Mouse (Mus musculus): ENCODE results near the gene Stx4a. TPM values are rescaled to one million over a fixed set of nuclear protein-coding genes. Genes with fewer than 3 reads are reported as not detected.

The Stx4a gene
- polyA plus RNA-seq, 1 experiment from 2014 or later, result 10.6 TPM

- H3K9ac ChIP-seq, result no peak overlapping the region
- H3K27ac ChIP-seq, result no peak overlapping the region
- 79% methylated on average over 6 of the region's 6 CpGs for WGBS
- no peaks in the 10 kb centered on the region for H3K4me1 ChIP-seq (replicated peaks; ENCODE audit: control insufficient read depth, insufficient read depth, low read length)
- ATAC-seq (ENCODE audit: low FRiP score), result no peak
- DNase-seq (ENCODE audit: low spot score), result no peak
- H3K4me2 ChIP-seq (replicated peaks), result no peak overlapping the region
- no peaks in the 10 kb centered on the region for H3K36me3 ChIP-seq (replicated peaks; ENCODE audit: control insufficient read depth, insufficient read depth)
- no peaks in the 10 kb centered on the region for H3K27me3 ChIP-seq (ENCODE audit: control insufficient read depth, insufficient read depth, low read length)
- H3K4me3 ChIP-seq (replicated peaks; ENCODE audit: low read length), result no peak overlapping the region
- no peaks in the 10 kb centered on the region for H3K9me3 ChIP-seq (ENCODE audit: control insufficient read depth, low read length)
Measured at GRCm38 (mm10) chr7:127849973-127850875, 26.1 kb downstream of the Stx4a start.

- no peaks in the 10 kb centered on the region for H3K4me1 ChIP-seq (replicated peaks; ENCODE audit: control insufficient read depth, insufficient read depth, low read length)
- DNase-seq (ENCODE audit: low spot score), result no peak
- WGBS, result 77% methylated on average over 5 of the region's 5 CpGs
- no peak overlapping the region for H3K4me3 ChIP-seq (replicated peaks; ENCODE audit: low read length)
- ATAC-seq (ENCODE audit: low FRiP score), result no peak
- no peak overlapping the region for H3K9ac ChIP-seq
- no peak overlapping the region for H3K4me2 ChIP-seq (replicated peaks)
- no peak overlapping the region for H3K27ac ChIP-seq
- H3K27me3 ChIP-seq (ENCODE audit: control insufficient read depth, insufficient read depth, low read length), result no peaks in the 10 kb centered on the region
- H3K9me3 ChIP-seq (ENCODE audit: control insufficient read depth, low read length), result no peaks in the 10 kb centered on the region
- H3K36me3 ChIP-seq (replicated peaks; ENCODE audit: control insufficient read depth, insufficient read depth), result no peaks in the 10 kb centered on the region
Measured at GRCm38 (mm10) chr7:127850906-127851305, 26.8 kb downstream of the Stx4a start.

- no peak overlapping the region for H3K27ac ChIP-seq
- no peak overlapping the region for H3K4me2 ChIP-seq (replicated peaks)
- H3K9me3 ChIP-seq (ENCODE audit: control insufficient read depth, low read length), result no peaks in the 10 kb centered on the region
- H3K9ac ChIP-seq, result no peak overlapping the region
- ATAC-seq (ENCODE audit: low FRiP score) (no peak), DNase-seq (ENCODE audit: low spot score) (no peak)
- no peaks in the 10 kb centered on the region for H3K27me3 ChIP-seq (ENCODE audit: control insufficient read depth, insufficient read depth, low read length)
- no peaks in the 10 kb centered on the region for H3K4me1 ChIP-seq (replicated peaks; ENCODE audit: control insufficient read depth, insufficient read depth, low read length)
- WGBS, result 93% methylated on average over 6 of the region's 6 CpGs
- H3K36me3 ChIP-seq (replicated peaks; ENCODE audit: control insufficient read depth, insufficient read depth), result 0 out of 2 replicates have a peak, but pooled peaks cover 10% of the 10 kb centered on the region
- H3K4me3 ChIP-seq (replicated peaks; ENCODE audit: low read length), result no peak overlapping the region
Measured at GRCm38 (mm10) chr7:127858258-127858657, 34.2 kb downstream of the Stx4a start.

- ATAC-seq (ENCODE audit: low FRiP score), result no peak
- no peak overlapping the region for H3K4me3 ChIP-seq (replicated peaks; ENCODE audit: low read length)
- peaks cover 65% of the 10 kb centered on the region for H3K36me3 ChIP-seq (replicated peaks; ENCODE audit: control insufficient read depth, insufficient read depth)
- no peak overlapping the region for H3K27ac ChIP-seq
- no peak overlapping the region for H3K9ac ChIP-seq
- H3K27me3 ChIP-seq (ENCODE audit: control insufficient read depth, insufficient read depth, low read length), result no peaks in the 10 kb centered on the region
- DNase-seq (ENCODE audit: low spot score), result no peak
- no peak overlapping the region for H3K4me2 ChIP-seq (replicated peaks)
- WGBS, result 95% methylated on average over 12 of the region's 12 CpGs
- no peaks in the 10 kb centered on the region for H3K4me1 ChIP-seq (replicated peaks; ENCODE audit: control insufficient read depth, insufficient read depth, low read length)
- no peaks in the 10 kb centered on the region for H3K9me3 ChIP-seq (ENCODE audit: control insufficient read depth, low read length)
Measured at GRCm38 (mm10) chr7:127866434-127866833, 42.3 kb downstream of the Stx4a start.

- Histone ChIP-seq H3K4me1 (replicated peaks; ENCODE audit: control insufficient read depth, insufficient read depth, low read length) (no peaks in the 10 kb centered on the region), H3K27ac (no peak overlapping the region), H3K4me3 (replicated peaks; ENCODE audit: low read length) (no peak overlapping the region), H3K9ac (no peak overlapping the region), H3K36me3 (replicated peaks; ENCODE audit: control insufficient read depth, insufficient read depth) (peaks cover 70% of the 10 kb centered on the region), H3K9me3 (ENCODE audit: control insufficient read depth, low read length) (no peaks in the 10 kb centered on the region), H3K4me2 (replicated peaks) (no peak overlapping the region), H3K27me3 (ENCODE audit: control insufficient read depth, insufficient read depth, low read length) (no peaks in the 10 kb centered on the region)
- no peak for ATAC-seq (ENCODE audit: low FRiP score)
- no peak for DNase-seq (ENCODE audit: low spot score)
- 98% methylated on average over 18 of the region's 18 CpGs for WGBS
Measured at GRCm38 (mm10) chr7:127867641-127868040, 43.5 kb downstream of the Stx4a start.

GRCm38 (mm10) chr7:127869149-127869810 lies 45.2 kb downstream of the Stx4a start:
- peaks cover 60% of the 10 kb centered on the region for H3K36me3 ChIP-seq (replicated peaks; ENCODE audit: control insufficient read depth, insufficient read depth)
- no peak overlapping the region for H3K4me3 ChIP-seq (replicated peaks; ENCODE audit: low read length)
- no peak overlapping the region for H3K9ac ChIP-seq
- ATAC-seq (ENCODE audit: low FRiP score) (no peak), DNase-seq (ENCODE audit: low spot score) (no peak)
- H3K27ac ChIP-seq, result no peak overlapping the region
- H3K4me2 ChIP-seq (replicated peaks), result no peak overlapping the region
- H3K4me1 ChIP-seq (replicated peaks; ENCODE audit: control insufficient read depth, insufficient read depth, low read length), result peaks cover 16% of the 10 kb centered on the region
- 68% methylated on average over 3 of the region's 3 CpGs for WGBS
- no peaks in the 10 kb centered on the region for H3K27me3 ChIP-seq (ENCODE audit: control insufficient read depth, insufficient read depth, low read length)
- no peaks in the 10 kb centered on the region for H3K9me3 ChIP-seq (ENCODE audit: control insufficient read depth, low read length)

- no peaks in the 10 kb centered on the region for H3K9me3 ChIP-seq (ENCODE audit: control insufficient read depth, low read length)
- peaks cover 50% of the 10 kb centered on the region for H3K36me3 ChIP-seq (replicated peaks; ENCODE audit: control insufficient read depth, insufficient read depth)
- H3K4me2 ChIP-seq (replicated peaks), result no peak overlapping the region
- H3K9ac ChIP-seq, result no peak overlapping the region
- H3K27me3 ChIP-seq (ENCODE audit: control insufficient read depth, insufficient read depth, low read length), result no peaks in the 10 kb centered on the region
- DNase-seq (ENCODE audit: low spot score), result no peak
- no peak for ATAC-seq (ENCODE audit: low FRiP score)
- WGBS, result 84% methylated on average over 5 of the region's 5 CpGs
- H3K4me3 ChIP-seq (replicated peaks; ENCODE audit: low read length), result no peak overlapping the region
- H3K4me1 ChIP-seq (replicated peaks; ENCODE audit: control insufficient read depth, insufficient read depth, low read length), result peaks cover 20% of the 10 kb centered on the region
- H3K27ac ChIP-seq, result no peak overlapping the region
Measured at GRCm38 (mm10) chr7:127870136-127870821, 46.2 kb downstream of the Stx4a start.

GRCm38 (mm10) chr7:127874812-127875626 lies 50.9 kb downstream of the Stx4a start:
- peaks cover 45% of the 10 kb centered on the region for H3K36me3 ChIP-seq (replicated peaks; ENCODE audit: control insufficient read depth, insufficient read depth)
- DNase-seq (ENCODE audit: low spot score) (no peak), ATAC-seq (ENCODE audit: low FRiP score) (peak; percentile 31)
- H3K27me3 ChIP-seq (ENCODE audit: control insufficient read depth, insufficient read depth, low read length), result no peaks in the 10 kb centered on the region
- no peaks in the 10 kb centered on the region for H3K9me3 ChIP-seq (ENCODE audit: control insufficient read depth, low read length)
- peak overlapping the region; percentile 89 for H3K4me3 ChIP-seq (replicated peaks; ENCODE audit: low read length)
- 4% methylated on average over 20 of the region's 20 CpGs for WGBS
- peak overlapping the region; percentile 78 for H3K9ac ChIP-seq
- H3K27ac ChIP-seq, result peak overlapping the region; percentile 98
- H3K4me2 ChIP-seq (replicated peaks), result peak overlapping the region; percentile 94
- peaks cover 28% of the 10 kb centered on the region for H3K4me1 ChIP-seq (replicated peaks; ENCODE audit: control insufficient read depth, insufficient read depth, low read length)
